Mouse (Mus musculus) G1E (cell line): ENCODE measurements at regions not wholly inside any gene's neighbourhood (a gene's known extent, or its start where the extent isn't known, plus 50 kb on each side); places are given as distances from the start of the nearest gene placed in this dataset.

ENCODE experiments used
- CTCF ChIP-seq: IDR thresholded peaks from 2 replicates; pipeline ENCODE4 v1.5.1; 2012; ENCODE audit warnings: low read depth, low read length, inconsistent platforms, mixed read lengths
- GATA1 ChIP-seq: IDR thresholded peaks from 2 replicates; pipeline ENCODE4 v1.6.1; 2012; ENCODE audit warnings: borderline replicate concordance, low read length, inconsistent platforms, mixed read lengths
- TAL1 ChIP-seq: conservative IDR thresholded peaks from 2 replicates; pipeline ENCODE4 v1.6.1; 2012; ENCODE audit warnings: low read depth, low read length, inconsistent platforms, mixed read lengths

GRCm38 (mm10) chr3:132441226-132441625 lies 188.4 kb upstream of the Gimd1 start:
- TF ChIP-seq GATA1: no peak
- TF ChIP-seq CTCF: no peak
- TF ChIP-seq TAL1: no peak
